Mouse (Mus musculus) cerebellum, adult 2 months (tissue): Measurements from ENCODE around the gene Gstp3.

Source experiments
- CTCF ChIP-seq: fragments of 200-500 bp; IDR thresholded peaks from 2 replicates; pipeline ENCODE4 v1.5.1; 2011; ENCODE audit warnings: low read depth, mild to moderate bottlenecking, control low read depth, low read length, moderate library complexity, borderline replicate concordance; ENCODE audit not compliant: insufficient read depth
- POLR2A ChIP-seq: fragments of 200-500 bp; IDR thresholded peaks from 2 replicates; pipeline ENCODE4 v1.6.1; 2011; ENCODE audit warnings: low read length, control low read depth, borderline replicate concordance; ENCODE audit not compliant: insufficient read depth

DNA sequence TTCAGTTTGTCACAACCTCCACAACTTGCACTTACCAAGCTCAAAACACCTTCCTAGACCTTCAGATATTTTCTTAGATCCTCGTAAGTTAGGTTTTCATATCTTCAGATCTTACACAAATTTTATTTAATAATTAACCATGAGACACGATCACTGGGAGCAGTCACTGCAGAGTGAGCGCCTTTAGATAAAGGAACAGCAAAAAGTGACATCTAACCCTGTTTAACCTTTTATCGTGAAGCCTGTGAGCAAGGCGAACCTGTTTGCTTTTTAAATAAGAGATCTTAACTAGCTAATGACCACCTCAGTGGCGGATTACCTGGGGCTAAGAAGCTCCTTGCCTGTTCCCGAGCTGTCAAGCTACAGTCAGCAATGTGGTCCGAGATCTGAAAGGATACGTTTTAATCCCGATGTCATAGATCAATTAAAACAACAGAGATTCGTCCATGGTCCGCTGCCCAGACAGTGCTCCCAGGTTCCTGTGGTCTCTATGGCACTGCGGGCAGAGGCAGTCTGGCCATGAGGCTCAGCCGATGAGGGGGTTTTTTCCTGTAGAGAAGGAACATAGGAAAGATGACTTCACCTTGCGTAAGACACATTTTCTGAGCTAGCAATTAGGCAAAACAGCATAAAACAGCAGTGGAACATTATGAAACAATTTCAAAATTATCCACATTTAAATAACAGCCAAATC lies 9.5 kb upstream of the Gstp3 start:
- no peak for TF ChIP-seq CTCF
- no peak for TF ChIP-seq POLR2A
